Mouse (Mus musculus) embryonic facial prominence, embryonic 14.5 days (tissue): Measurements from ENCODE around the gene Foxn4. TPM values are rescaled to one million over a fixed set of nuclear protein-coding genes. Genes with fewer than 3 reads are reported as not detected.

Source experiments
- ATAC-seq: fragments of 200-750 bp; cut with Nextera tagmentation; 2 replicates; pipeline ENCODE4 v1.8.0; 2017; ENCODE audit warnings: low read depth, moderate number of reproducible peaks, moderate TSS enrichment
- DNase-seq: peaks from one replicate; pipeline ENCODE4 v3.0.0-alpha.2; 2015; ENCODE audit warnings: low spot score
- H3K27ac ChIP-seq: fragments of 300-500 bp; sonication (generic); replicated peaks from 2 replicates; pipeline ENCODE4 v1.5.1; 2014; ENCODE audit warnings: low read depth, mild to moderate bottlenecking, low read length, moderate library complexity
- H3K27me3 ChIP-seq: fragments of 300-500 bp; sonication (generic); replicated peaks from 2 replicates; pipeline ENCODE4 v1.6.1; 2014; ENCODE audit warnings: low read length; ENCODE audit not compliant: control insufficient read depth, insufficient read depth
- H3K36me3 ChIP-seq: fragments of 300-500 bp; sonication (generic); 2 replicates; pipeline ENCODE4 v1.6.1; 2014; ENCODE audit warnings: low read length, mixed read lengths; ENCODE audit not compliant: control insufficient read depth, insufficient read depth
- H3K4me1 ChIP-seq: fragments of 300-500 bp; sonication (generic); 2 replicates; pipeline ENCODE4 v1.6.1; 2014; ENCODE audit warnings: antibody characterized with exemption, low read length; ENCODE audit not compliant: control insufficient read depth, insufficient read depth
- H3K4me2 ChIP-seq: fragments of 300-500 bp; sonication (generic); 2 replicates; pipeline ENCODE4 v1.6.1; 2014; ENCODE audit warnings: low read depth, mild to moderate bottlenecking, low read length, moderate library complexity, mixed read lengths
- H3K4me3 ChIP-seq: fragments of 300-500 bp; sonication (generic); 2 replicates; pipeline ENCODE4 v1.5.1; 2014; ENCODE audit warnings: low read depth, mild to moderate bottlenecking, low read length
- H3K9ac ChIP-seq: fragments of 300-500 bp; sonication (generic); 2 replicates; pipeline ENCODE4 v1.6.1; 2014; ENCODE audit warnings: low read depth, mild to moderate bottlenecking, low read length, moderate library complexity, mixed read lengths
- H3K9me3 ChIP-seq: fragments of 300-500 bp; sonication (generic); 2 replicates; pipeline ENCODE4 v1.6.1; 2016; ENCODE audit warnings: low read length; ENCODE audit not compliant: control insufficient read depth
- WGBS: fragments of 180-500 bp; shearing (Covaris S2); extraction: QIAGEN DNeasy Blood & Tissue Kit; methylation state at CpG from one replicate; pipeline ENCODE4 v1.1.7; 2014; 5-methylcytosine and 5-hydroxymethylcytosine counted together
- polyA plus RNA-seq: library from polyadenylated mRNA; unstranded; fragments of >200 nt; fragmentation: Nextera tagmentation; extraction: Ambion mirVana; gene quantifications from 2 replicates; pipeline ENCODE4 v1.2.1, GENCODE M21; 2014

Foxn4 gene
- polyA plus RNA-seq, 1 experiment from 2014 or later: 1.1 TPM

GRCm38 (mm10) chr5:114285398-114285700, 11.7 kb upstream of the Foxn4 start:
- DNase-seq (no peak), ATAC-seq (no peak)
- H3K9ac ChIP-seq: no peak overlapping the region
- H3K27ac ChIP-seq: no peak overlapping the region
- H3K4me2 ChIP-seq: no peak overlapping the region
- H3K4me1 ChIP-seq: no peaks in the 10 kb centered on the region
- no peak overlapping the region for H3K4me3 ChIP-seq
- H3K9me3 ChIP-seq: no peaks in the 10 kb centered on the region
- no peaks in the 10 kb centered on the region for H3K36me3 ChIP-seq
- WGBS: 45% methylated on average over 3 of the region's 3 CpGs
- peaks cover 3% of the 10 kb centered on the region; the same call in 1 of the 2 replicates for H3K27me3 ChIP-seq

GRCm38 (mm10) chr5:114284604-114285397, 11.2 kb upstream of the Foxn4 start:
- no peaks in the 10 kb centered on the region for H3K9me3 ChIP-seq
- WGBS: 39% methylated on average over 13 of the region's 13 CpGs
- H3K4me3 ChIP-seq: no peak overlapping the region
- no peak overlapping the region for H3K9ac ChIP-seq
- peaks cover 3% of the 10 kb centered on the region; the same call in 1 of the 2 replicates for H3K27me3 ChIP-seq
- ATAC-seq: peak; percentile 48; the same call in 1 of the 2 replicates
- no peak overlapping the region for H3K27ac ChIP-seq
- peak; percentile 58 for DNase-seq
- no peaks in the 10 kb centered on the region for H3K4me1 ChIP-seq
- H3K36me3 ChIP-seq: no peaks in the 10 kb centered on the region
- H3K4me2 ChIP-seq: no peak overlapping the region

DNA sequence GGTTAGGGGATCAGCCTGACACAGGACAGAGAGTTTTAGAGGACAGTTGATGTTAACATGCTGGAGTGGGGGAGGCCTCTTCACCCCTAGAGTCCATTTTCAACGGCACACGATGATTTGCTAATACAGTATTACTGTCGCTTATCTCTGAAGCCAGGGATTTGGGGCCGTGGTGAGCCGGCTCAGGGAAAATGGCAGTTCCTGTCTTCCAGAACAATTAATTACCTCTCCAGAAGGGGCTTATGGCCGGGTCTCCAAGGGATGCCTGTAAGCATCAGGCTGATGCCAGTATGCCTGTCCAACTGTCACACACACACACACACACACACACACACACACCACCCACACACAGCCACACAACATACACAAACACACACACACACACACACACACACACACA, 8.7 kb upstream of the Foxn4 start:
- DNase-seq (no peak), ATAC-seq (no peak)
- Histone ChIP-seq H3K9ac (no peak overlapping the region), H3K9me3 (no peaks in the 10 kb centered on the region), H3K27ac (no peak overlapping the region), H3K27me3 (peaks cover 12% of the 10 kb centered on the region), H3K36me3 (no peaks in the 10 kb centered on the region), H3K4me2 (no peak overlapping the region), H3K4me3 (no peak overlapping the region), H3K4me1 (no peaks in the 10 kb centered on the region)
- WGBS: 54% methylated on average over 6 of the region's 6 CpGs

DNA sequence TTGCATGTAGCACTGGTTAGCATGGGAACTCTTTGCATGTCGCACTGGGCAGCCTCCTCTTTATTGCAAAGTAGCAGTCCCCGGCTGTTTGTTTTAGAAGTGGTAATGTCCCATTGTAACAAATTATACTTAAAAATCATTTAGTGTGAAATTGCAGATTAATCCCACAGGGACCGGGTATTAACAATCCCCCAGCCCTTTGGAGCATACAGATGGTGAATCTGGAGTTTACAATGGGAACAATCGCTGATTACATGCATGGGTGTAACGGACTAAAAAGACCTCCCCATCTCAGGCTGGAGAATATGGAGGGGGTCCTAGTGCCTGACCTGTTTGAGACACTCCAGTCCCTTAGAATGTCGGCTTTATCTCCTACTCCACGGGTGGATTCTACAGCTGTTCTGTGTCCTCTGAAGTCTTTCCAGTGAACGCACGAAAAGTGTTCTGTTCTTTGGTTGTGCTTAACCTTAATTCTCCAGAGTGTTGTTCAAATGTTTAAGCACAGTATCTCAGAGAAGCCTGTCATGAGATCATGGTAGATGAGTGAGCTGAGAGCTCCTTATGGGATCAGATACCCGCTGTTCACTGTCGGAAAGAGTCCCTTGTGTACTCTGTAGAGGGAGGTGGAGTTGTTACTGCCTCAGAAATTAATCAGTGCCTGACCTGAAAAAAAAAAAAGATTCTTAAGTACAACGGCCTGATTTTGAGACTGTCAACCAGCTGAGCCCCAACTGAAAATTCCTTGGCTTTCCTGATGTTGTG, 6.0 kb upstream of the Foxn4 start:
- Histone ChIP-seq H3K9ac (no peak overlapping the region), H3K4me1 (no peaks in the 10 kb centered on the region), H3K4me2 (no peak overlapping the region), H3K36me3 (no peaks in the 10 kb centered on the region), H3K4me3 (no peak overlapping the region), H3K9me3 (no peaks in the 10 kb centered on the region), H3K27me3 (peaks cover 40% of the 10 kb centered on the region), H3K27ac (no peak overlapping the region)
- 51% methylated on average over 12 of the region's 12 CpGs for whole genome bisulfite sequencing
- ATAC-seq (peak; percentile 56), DNase-seq (peak; percentile 35)

DNA sequence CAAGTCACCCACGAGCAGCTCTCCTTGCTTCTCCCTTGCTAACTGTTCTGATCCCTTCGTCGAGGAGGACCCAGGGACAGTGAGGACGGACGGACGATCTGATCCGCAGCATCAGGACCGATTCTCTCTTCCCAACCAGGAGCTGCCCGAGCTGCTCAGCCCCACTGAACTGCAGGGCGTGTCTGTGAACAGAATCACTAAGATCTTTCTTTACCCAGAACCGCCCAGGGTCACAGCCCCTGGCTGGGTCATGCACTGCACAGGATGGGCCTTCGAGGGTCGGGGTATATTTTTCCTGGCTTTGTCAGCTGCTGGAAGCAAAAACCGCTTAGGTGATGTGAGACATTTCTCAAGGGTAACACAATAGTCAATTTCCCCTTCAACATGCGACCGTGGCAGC, 2.4 kb upstream of the Foxn4 start:
- peaks cover 73% of the 10 kb centered on the region for H3K27me3 ChIP-seq
- H3K4me1 ChIP-seq: peaks cover 5% of the 10 kb centered on the region
- no peak for ATAC-seq
- no peak overlapping the region for H3K4me2 ChIP-seq
- WGBS: 34% methylated on average over 16 of the region's 16 CpGs
- no peak overlapping the region for H3K27ac ChIP-seq
- no peak for DNase-seq
- no peak overlapping the region for H3K9ac ChIP-seq
- H3K9me3 ChIP-seq: no peaks in the 10 kb centered on the region
- H3K36me3 ChIP-seq: no peaks in the 10 kb centered on the region
- H3K4me3 ChIP-seq: no peak overlapping the region

DNA sequence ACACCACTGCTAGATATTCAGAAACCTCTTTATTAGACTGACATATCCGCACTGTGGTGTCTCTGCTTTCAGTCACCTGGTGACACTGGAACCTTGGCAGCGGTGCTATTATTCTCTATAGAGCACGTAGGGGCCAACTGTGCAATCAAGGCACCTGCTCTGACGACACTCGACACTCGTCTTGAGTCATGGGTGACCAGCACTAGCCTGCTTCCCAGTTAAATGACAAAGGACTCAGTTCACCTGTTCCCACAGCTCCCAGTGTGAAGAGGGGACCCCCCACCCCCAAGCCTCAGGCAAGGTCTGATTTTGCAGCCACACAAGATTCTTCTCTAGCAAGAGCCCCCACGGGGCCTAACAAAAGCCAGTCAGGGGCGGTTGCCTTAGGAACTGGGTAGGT, 1.7 kb upstream of the Foxn4 start:
- H3K27me3 ChIP-seq: peaks cover 77% of the 10 kb centered on the region
- H3K9me3 ChIP-seq: no peaks in the 10 kb centered on the region
- no peaks in the 10 kb centered on the region for H3K36me3 ChIP-seq
- H3K27ac ChIP-seq: no peak overlapping the region
- 16% methylated on average over 8 of the region's 8 CpGs for WGBS
- no peak overlapping the region for H3K4me2 ChIP-seq
- no peak for ATAC-seq
- no peak for DNase-seq
- H3K4me3 ChIP-seq: no peak overlapping the region
- peaks cover 5% of the 10 kb centered on the region for H3K4me1 ChIP-seq
- no peak overlapping the region for H3K9ac ChIP-seq

DNA sequence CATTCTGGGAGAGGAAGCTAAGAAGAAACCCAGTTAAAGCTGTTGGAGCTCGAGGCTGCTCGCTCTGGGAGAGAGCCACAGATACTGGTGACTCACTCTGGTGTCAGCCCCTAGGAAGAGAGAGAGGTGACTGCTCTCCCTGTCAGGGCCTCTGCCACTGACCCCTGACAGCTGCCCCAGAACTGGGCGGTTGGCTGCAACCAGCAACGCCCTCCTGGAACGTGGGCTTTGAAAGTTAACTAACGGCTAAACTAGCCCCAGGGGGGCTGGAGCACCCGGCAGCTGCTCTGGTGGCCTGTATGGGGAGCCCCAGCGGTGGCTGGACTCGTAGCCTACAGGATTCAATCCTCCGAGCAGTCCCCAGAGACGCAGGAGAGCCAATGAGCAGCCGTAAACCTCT, 3.6 kb downstream of the Foxn4 start:
- Histone ChIP-seq H3K27me3 (peaks cover 45% of the 10 kb centered on the region), H3K9ac (no peak overlapping the region), H3K4me3 (no peak overlapping the region), H3K4me2 (no peak overlapping the region), H3K9me3 (no peaks in the 10 kb centered on the region), H3K4me1 (peaks cover 5% of the 10 kb centered on the region), H3K36me3 (no peaks in the 10 kb centered on the region), H3K27ac (no peak overlapping the region)
- ATAC-seq (no peak), DNase-seq (peak; percentile 39)
- WGBS: 14% methylated on average over 10 of the region's 12 CpGs

DNA sequence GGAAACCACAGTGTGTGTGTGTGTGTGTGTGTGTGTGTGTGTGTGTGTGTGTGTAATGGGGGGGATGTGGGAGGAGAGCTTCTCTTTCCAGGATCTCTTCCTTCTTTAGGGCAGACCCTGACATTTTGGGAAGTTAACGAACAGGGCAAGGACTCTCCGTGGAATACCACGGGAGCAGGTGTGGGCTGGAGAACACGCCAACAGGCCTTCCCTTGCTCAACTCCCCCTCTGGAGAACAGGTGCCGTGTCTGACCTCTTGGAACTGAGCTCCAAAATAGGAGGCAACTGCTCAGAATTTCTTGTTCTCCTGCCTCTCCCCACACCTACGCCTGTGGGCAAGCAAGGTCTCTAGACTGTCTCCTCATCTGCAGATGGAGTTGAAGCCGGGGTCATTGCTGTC, 4.1 kb downstream of the Foxn4 start:
- no peak overlapping the region for H3K4me3 ChIP-seq
- H3K36me3 ChIP-seq: no peaks in the 10 kb centered on the region
- H3K4me1 ChIP-seq: peaks cover 5% of the 10 kb centered on the region
- H3K4me2 ChIP-seq: no peak overlapping the region
- DNase-seq (no peak), ATAC-seq (no peak)
- no peaks in the 10 kb centered on the region for H3K9me3 ChIP-seq
- H3K27me3 ChIP-seq: peaks cover 40% of the 10 kb centered on the region
- no peak overlapping the region for H3K9ac ChIP-seq
- 55% methylated on average over 7 of the region's 7 CpGs for WGBS
- H3K27ac ChIP-seq: no peak overlapping the region
